9 mouse cellular contexts compared by ENCODE assay signal in the genomic region with DNA sequence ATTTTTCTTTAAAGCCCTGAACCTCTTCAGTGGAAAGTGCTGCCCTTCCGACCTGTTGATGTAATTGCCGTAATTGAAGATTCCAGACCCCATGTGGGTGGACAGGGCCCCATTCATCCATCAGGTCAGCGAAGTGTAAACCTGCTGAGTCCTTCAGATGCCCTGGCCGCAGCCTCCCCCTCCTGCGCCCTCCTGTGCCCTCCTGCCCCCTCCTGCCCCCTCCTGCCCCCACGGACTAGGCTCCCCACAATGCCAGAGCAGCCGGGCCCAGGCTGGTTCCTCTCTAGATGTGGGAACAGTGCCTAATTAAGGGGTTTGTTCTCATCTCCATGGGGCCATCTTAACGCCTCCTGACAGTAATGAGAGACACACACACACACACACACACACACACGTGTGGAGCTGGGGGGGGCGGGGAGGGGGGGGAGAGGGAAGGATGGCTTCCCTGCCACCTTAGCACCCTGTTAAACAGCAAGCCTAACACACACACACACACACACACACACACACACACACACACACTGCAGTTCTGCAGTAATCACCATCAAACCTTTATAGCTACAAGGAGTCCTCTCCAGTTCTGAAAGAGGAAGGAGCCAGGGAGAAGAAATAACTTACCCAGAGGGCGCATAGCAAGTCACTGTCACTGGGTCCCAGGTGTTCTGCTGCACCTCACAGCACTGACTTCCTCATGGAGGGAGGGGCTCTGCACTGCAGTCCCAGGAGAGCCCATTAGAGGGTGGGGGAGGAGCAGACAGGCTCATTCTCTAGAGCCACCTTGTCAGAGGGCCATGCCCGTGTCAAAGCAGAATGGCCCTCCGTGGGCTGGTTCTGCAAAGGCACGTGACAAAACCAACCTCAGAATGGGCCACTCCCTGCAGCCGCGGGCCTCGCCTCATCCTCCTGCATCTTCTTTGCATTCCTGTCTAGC. TPM values are rescaled to one million over a fixed set of nuclear protein-coding genes. Genes with fewer than 3 reads are reported as not detected.
A peak's percentile ranks its signal among the peaks of the same experiment; 100 is the strongest.
DNase-seq lines count a peak whose midpoint lies in the region; ATAC-seq lines count a peak whose summit lies in the region.
"Had no signal": no experiment of that assay in that cellular context is flagged by ENCODE, and none has a peak within 500 bp of the region (broad histone marks: within the 10 kb centered on the region; RNA-seq: fewer than 3 reads in every experiment).

No protein-coding gene starts in this region.

- no peaks in the 10 kb centered on the region for H3K9me3 ChIP-seq in heart, embryonic 10.5 days
- no peaks in the 10 kb centered on the region for H3K9me3 ChIP-seq in intestine, embryonic 16.5 days (ENCODE audit: control insufficient read depth, low read length)
- no peaks in the 10 kb centered on the region for H3K9me3 ChIP-seq in neural tube, embryonic 15.5 days (replicated peaks)

- peak overlapping the region; percentile 64 for H3K27ac ChIP-seq in heart, embryonic 10.5 days
- no peak overlapping the region for H3K27ac ChIP-seq in intestine, embryonic 16.5 days (ENCODE audit: low read length)
- no peak overlapping the region for H3K27ac ChIP-seq in neural tube, embryonic 15.5 days (replicated peaks)

- peak; percentile 84 for ATAC-seq in intestine, embryonic 16.5 days
- peak; percentile 65 for ATAC-seq in neural tube, embryonic 15.5 days (ENCODE audit: low FRiP score)
- ATAC-seq: Patski had no signal

- intact Hi-C loops in heart, postnatal 10 days (cut with DNase I) = no loop called here

- no peak for DNase-seq in heart, embryonic 10.5 days (ENCODE audit: low spot score)
- DNase-seq in heart, postnatal 10 days = no peak
- peak; percentile 92 for DNase-seq in ZHBTc4 (ENCODE audit: low read depth, low spot score)
- DNase-seq in cerebellum, adult 11 months = no peak
- DNase-seq in frontal cortex, postnatal 14 days (ENCODE audit: low spot score in 2 of 2) = no peak
- no peak for DNase-seq in right cerebral cortex, postnatal 25 days

- H3K4me3 ChIP-seq in heart, embryonic 10.5 days = peak overlapping the region; percentile 18
- H3K4me3 ChIP-seq in intestine, embryonic 16.5 days (ENCODE audit: low read length) = peak overlapping the region; percentile 24
- no peak overlapping the region for H3K4me3 ChIP-seq in neural tube, embryonic 15.5 days (replicated peaks)

- H3K27me3 ChIP-seq in heart, embryonic 10.5 days (ENCODE audit: insufficient read depth, poor library complexity, severe bottlenecking) = peaks cover 61% of the 10 kb centered on the region
- H3K27me3 ChIP-seq in intestine, embryonic 16.5 days (replicated peaks; ENCODE audit: control insufficient read depth, insufficient read depth, low read length) = no peaks in the 10 kb centered on the region
- H3K27me3 ChIP-seq in neural tube, embryonic 15.5 days (replicated peaks) = peaks cover 34% of the 10 kb centered on the region
- H3K27me3 ChIP-seq: Patski had no signal

- peak overlapping the region; percentile 37 for H3K4me2 ChIP-seq in intestine, embryonic 16.5 days (ENCODE audit: low read depth, low read length)
- no peak overlapping the region for H3K4me2 ChIP-seq in neural tube, embryonic 15.5 days

- H3K36me3 ChIP-seq in heart, embryonic 10.5 days = no peaks in the 10 kb centered on the region
- no peaks in the 10 kb centered on the region for H3K36me3 ChIP-seq in intestine, embryonic 16.5 days (ENCODE audit: control insufficient read depth, insufficient read depth, low read length)
- H3K36me3 ChIP-seq in neural tube, embryonic 15.5 days = no peaks in the 10 kb centered on the region

- H3K9ac ChIP-seq in intestine, embryonic 16.5 days (ENCODE audit: low read depth, low read length) = peak overlapping the region; percentile 31
- H3K9ac ChIP-seq in neural tube, embryonic 15.5 days (replicated peaks) = no peak overlapping the region

- peaks cover 31% of the 10 kb centered on the region for H3K4me1 ChIP-seq in heart, embryonic 10.5 days
- peaks cover 33% of the 10 kb centered on the region for H3K4me1 ChIP-seq in intestine, embryonic 16.5 days (ENCODE audit: control insufficient read depth, insufficient read depth, low read length)
- H3K4me1 ChIP-seq in neural tube, embryonic 15.5 days = peaks cover 16% of the 10 kb centered on the region

- 26% methylated on average over 15 of the region's 17 CpGs for WGBS in heart, embryonic 10.5 days
- WGBS in intestine, embryonic 16.5 days = 23% methylated on average over 13 of the region's 17 CpGs
- 12% methylated on average over 14 of the region's 17 CpGs for WGBS in neural tube, embryonic 15.5 days

RNA-seq across cellular contexts. Expression of a gene that starts 25.3 kb away (rescaled TPM):
- 25.1 and 35.2 TPM in 2 replicates for polyA plus RNA-seq in heart, embryonic 10.5 days (2016; fragmentation: Nextera tagmentation; extraction: Ambion mirVana)
- total RNA-seq in heart, postnatal 10 days (2021) = 10 to 100 TPM; 49.0 to 58.4 TPM
- polyA plus RNA-seq in intestine, embryonic 16.5 days (2015; fragmentation: Nextera tagmentation; extraction: Ambion mirVana) = 25.9 and 36.1 TPM in 2 replicates
- 13.6 and 23.2 TPM in 2 replicates for polyA plus RNA-seq in neural tube, embryonic 15.5 days (2015; fragmentation: Nextera tagmentation; extraction: Ambion mirVana)
